Mouse (Mus musculus): ENCODE data around the gene Gna15. TPM values are rescaled to one million over a fixed set of nuclear protein-coding genes. Genes with fewer than 3 reads are reported as not detected.

Gna15 gene
- total and polyA plus RNA-seq, 3 experiments, result 1.1 to 1.5 (median 1.2) TPM

- no peak overlapping the region; the same call in 1 of the 2 replicates for H3K27ac ChIP-seq
- 73% methylated on average over 17 of the region's 17 CpGs for WGBS
- peaks cover 4% of the 10 kb centered on the region for H3K79me2 ChIP-seq (replicated peaks; ENCODE audit: control insufficient read depth, insufficient read depth, low read length)
- no peak overlapping the region for H3K9ac ChIP-seq (ENCODE audit: low read depth, low read length)
- H3K27me3 ChIP-seq (ENCODE audit: control insufficient read depth, insufficient read depth, low read length), result no peaks in the 10 kb centered on the region
- peaks cover 2% of the 10 kb centered on the region for H3K4me1 ChIP-seq (ENCODE audit: control insufficient read depth, insufficient read depth, low read length)
- no peaks in the 10 kb centered on the region for H3K36me3 ChIP-seq (ENCODE audit: control insufficient read depth, insufficient read depth, low read length)
- peak in 1 of 2 experiments; percentile 23 for DNase-seq
- TF ChIP-seq POLR2A (IDR thresholded peaks at IDR 0.05; ENCODE audit: insufficient read depth, low read depth, low read length) (no peak), CTCF (IDR thresholded peaks at IDR 0.05) (no peak), EP300 (IDR thresholded peaks at IDR 0.05; ENCODE audit: insufficient read depth, low read depth, low read length) (no peak)
- H3K4me3 ChIP-seq, result no peak overlapping the region
- intact Hi-C loops (cut with DNase I), result loop anchor here (10.0 kb wide), 1 partner anchor 593 kb away; the partner anchor contains the start of gene Timm13
Observed at GRCm38 (mm10) chr10:81497401-81498270, 26.4 kb downstream of the Gna15 start.

- WGBS, result 25% methylated on average over 4 of the region's 4 CpGs
- DNase-seq, result no peak
- Histone ChIP-seq H3K9ac (ENCODE audit: low read depth, low read length) (no peak overlapping the region), H3K36me3 (ENCODE audit: control insufficient read depth, insufficient read depth, low read length) (no peaks in the 10 kb centered on the region), H3K4me1 (ENCODE audit: control insufficient read depth, insufficient read depth, low read length) (peaks cover 2% of the 10 kb centered on the region), H3K79me2 (replicated peaks; ENCODE audit: control insufficient read depth, insufficient read depth, low read length) (peaks cover 4% of the 10 kb centered on the region), H3K27me3 (ENCODE audit: control insufficient read depth, insufficient read depth, low read length) (no peaks in the 10 kb centered on the region), H3K27ac (peak overlapping the region; percentile 96), H3K4me3 (peak overlapping the region; percentile 87; the same call in 1 of the 2 replicates)
- intact Hi-C loops (cut with DNase I), result loop anchor here (10.0 kb wide), 1 partner anchor 592 kb away; the partner anchor contains the start of gene Timm13
- TF ChIP-seq CTCF (IDR thresholded peaks at IDR 0.05), result no peak
- no peak for TF ChIP-seq EP300 (IDR thresholded peaks at IDR 0.05; ENCODE audit: insufficient read depth, low read depth, low read length)
- TF ChIP-seq POLR2A (IDR thresholded peaks at IDR 0.05; ENCODE audit: insufficient read depth, low read depth, low read length), result no peak
Observed at GRCm38 (mm10) chr10:81496969-81497368, 27.1 kb downstream of the Gna15 start.

GRCm38 (mm10) chr10:81496264-81496901 is 27.6 kb downstream of the Gna15 start, which contains the start of gene Ncln:
Ncln (minus strand) TSS chr10:81496392.
- intact Hi-C loops (cut with DNase I), result loop anchor here (10.0 kb wide), 1 partner anchor 592 kb away; the partner anchor contains the start of gene Timm13
- peak within 1 kb of the TSS; percentile 94 for H3K9ac ChIP-seq (ENCODE audit: low read depth, low read length)
- H3K36me3 ChIP-seq (ENCODE audit: control insufficient read depth, insufficient read depth, low read length), result no peaks in the 10 kb centered on the region
- DNase-seq, result peak; percentile 97 to 99
- peaks cover 2% of the 10 kb centered on the region for H3K4me1 ChIP-seq (ENCODE audit: control insufficient read depth, insufficient read depth, low read length)
- under 1% methylated on average over 45 of the region's 45 CpGs for WGBS
- TF ChIP-seq POLR2A (IDR thresholded peaks at IDR 0.05; ENCODE audit: insufficient read depth, low read depth, low read length) (peak; percentile 80), CTCF (IDR thresholded peaks at IDR 0.05) (no peak)
- H3K27ac ChIP-seq, result peak within 1 kb of the TSS; percentile 96
- peak within 1 kb of the TSS; percentile 87 for H3K4me3 ChIP-seq
- peaks cover 4% of the 10 kb centered on the region for H3K79me2 ChIP-seq (replicated peaks; ENCODE audit: control insufficient read depth, insufficient read depth, low read length)
- H3K27me3 ChIP-seq (ENCODE audit: control insufficient read depth, insufficient read depth, low read length), result no peaks in the 10 kb centered on the region

GRCm38 (mm10) chr10:81495616-81496263 is 28.3 kb downstream of the Gna15 start:
- H3K4me3 ChIP-seq, result peak overlapping the region; percentile 87
- H3K4me1 ChIP-seq (ENCODE audit: control insufficient read depth, insufficient read depth, low read length), result peaks cover 2% of the 10 kb centered on the region
- TF ChIP-seq POLR2A (IDR thresholded peaks at IDR 0.05; ENCODE audit: insufficient read depth, low read depth, low read length) (no peak), EP300 (IDR thresholded peaks at IDR 0.05; ENCODE audit: insufficient read depth, low read depth, low read length) (0 out of 2 replicates have a peak, but pooled peaks have one; percentile 1), CTCF (IDR thresholded peaks at IDR 0.05) (no peak)
- H3K9ac ChIP-seq (ENCODE audit: low read depth, low read length), result peak overlapping the region; percentile 94
- H3K79me2 ChIP-seq (replicated peaks; ENCODE audit: control insufficient read depth, insufficient read depth, low read length), result peaks cover 4% of the 10 kb centered on the region
- no peak for DNase-seq
- no peaks in the 10 kb centered on the region for H3K36me3 ChIP-seq (ENCODE audit: control insufficient read depth, insufficient read depth, low read length)
- intact Hi-C loops (cut with DNase I), result loop anchor here (10.0 kb wide), 1 partner anchor 591 kb away; the partner anchor contains the start of gene Timm13
- no peaks in the 10 kb centered on the region for H3K27me3 ChIP-seq (ENCODE audit: control insufficient read depth, insufficient read depth, low read length)
- WGBS, result 1% methylated on average over 41 of the region's 41 CpGs
- H3K27ac ChIP-seq, result peak overlapping the region; percentile 71

GRCm38 (mm10) chr10:81495151-81495550 is 28.9 kb downstream of the Gna15 start:
- H3K36me3 ChIP-seq (ENCODE audit: control insufficient read depth, insufficient read depth, low read length), result no peaks in the 10 kb centered on the region
- DNase-seq, result no peak
- peaks cover 4% of the 10 kb centered on the region for H3K79me2 ChIP-seq (replicated peaks; ENCODE audit: control insufficient read depth, insufficient read depth, low read length)
- H3K27me3 ChIP-seq (ENCODE audit: control insufficient read depth, insufficient read depth, low read length), result no peaks in the 10 kb centered on the region
- H3K9ac ChIP-seq (ENCODE audit: low read depth, low read length), result peak overlapping the region; percentile 94; the same call in 1 of the 2 replicates
- peak overlapping the region; percentile 87 for H3K4me3 ChIP-seq
- TF ChIP-seq CTCF (IDR thresholded peaks at IDR 0.05) (no peak), POLR2A (IDR thresholded peaks at IDR 0.05; ENCODE audit: insufficient read depth, low read depth, low read length) (no peak), EP300 (IDR thresholded peaks at IDR 0.05; ENCODE audit: insufficient read depth, low read depth, low read length) (no peak)
- H3K4me1 ChIP-seq (ENCODE audit: control insufficient read depth, insufficient read depth, low read length), result peaks cover 2% of the 10 kb centered on the region
- no peak overlapping the region; the same call in 1 of the 2 replicates for H3K27ac ChIP-seq
- WGBS, result 67% methylated on average over 6 of the region's 6 CpGs
- intact Hi-C loops (cut with DNase I), result loop anchor here (10.0 kb wide), 1 partner anchor 590 kb away; the partner anchor contains the start of gene Timm13

Data from heart, adult 2 months (tissue).